Mouse (Mus musculus): ENCODE results near the gene Gm525. TPM values are rescaled to one million over a fixed set of nuclear protein-coding genes. Genes with fewer than 3 reads are reported as not detected.
"Not testable (repeated sequence)": the region's sequence is repeated elsewhere in the genome, so short reads cannot be mapped to it uniquely, and the experiment has no call there.

Gm525 gene
- not detected in 2 replicates for polyA plus RNA-seq (2015; fragmentation: Nextera tagmentation; extraction: Ambion mirVana)

GRCm38 (mm10) chr11:89073541-89073940, at the start of gene Gm525:
TSS of gene Gm525 (plus strand) at chr11:89073841.
- Histone ChIP-seq H3K9ac (no peak within 1 kb of the TSS), H3K9me3 (no peaks in the 10 kb centered on the region), H3K36me3 (no peaks in the 10 kb centered on the region), H3K27ac (no peak within 1 kb of the TSS), H3K27me3 (0 out of 2 replicates have a peak, but pooled peaks cover 2% of the 10 kb centered on the region), H3K4me3 (no peak within 1 kb of the TSS), H3K4me2 (no peak within 1 kb of the TSS), H3K4me1 (replicated peaks) (no peaks in the 10 kb centered on the region; the same call in 1 of the 2 replicates)
- 86% methylated on average over 8 of the region's 8 CpGs for WGBS
- ATAC-seq (ENCODE audit: low FRiP score): no peak

- Histone ChIP-seq H3K9ac (no peak overlapping the region), H3K27me3 (no peaks in the 10 kb centered on the region), H3K4me1 (replicated peaks) (no peaks in the 10 kb centered on the region; the same call in 1 of the 2 replicates), H3K4me2 (no peak overlapping the region), H3K27ac (peak overlapping the region; percentile 35; the same call in 1 of the 2 replicates), H3K36me3 (no peaks in the 10 kb centered on the region), H3K4me3 (no peak overlapping the region), H3K9me3 (no peaks in the 10 kb centered on the region)
- 65% methylated on average over 11 of the region's 11 CpGs for WGBS
- no peak for ATAC-seq (ENCODE audit: low FRiP score)
Observed at GRCm38 (mm10) chr11:89024181-89024881, 49.3 kb upstream of the Gm525 start.

- H3K27me3 ChIP-seq: no peaks in the 10 kb centered on the region
- 82% methylated on average over 3 of the region's 3 CpGs for WGBS
- H3K36me3 ChIP-seq: no peaks in the 10 kb centered on the region
Observed at GRCm38 (mm10) chr11:89025603-89026002, 48.0 kb upstream of the Gm525 start.

GRCm38 (mm10) chr11:89026117-89026516, 47.5 kb upstream of the Gm525 start:
- H3K4me2 ChIP-seq: no peak overlapping the region
- H3K27me3 ChIP-seq: no peaks in the 10 kb centered on the region
- H3K36me3 ChIP-seq: no peaks in the 10 kb centered on the region
- 97% methylated on average over 3 of the region's 3 CpGs for WGBS
- no peaks in the 10 kb centered on the region; the same call in 1 of the 2 replicates for H3K4me1 ChIP-seq (replicated peaks)
- no peak for ATAC-seq (ENCODE audit: low FRiP score)
- no peak overlapping the region for H3K4me3 ChIP-seq
- no peaks in the 10 kb centered on the region for H3K9me3 ChIP-seq
- no peak overlapping the region for H3K9ac ChIP-seq
- H3K27ac ChIP-seq: no peak overlapping the region

More at GRCm38 (mm10) chr11:89025603-89026002, 48.0 kb upstream of the Gm525 start:
- Histone ChIP-seq H3K4me2 (no peak overlapping the region), H3K9ac (no peak overlapping the region), H3K4me3 (no peak overlapping the region), H3K27ac (no peak overlapping the region), H3K9me3 (no peaks in the 10 kb centered on the region), H3K4me1 (replicated peaks) (no peaks in the 10 kb centered on the region; the same call in 1 of the 2 replicates)
- no peak for ATAC-seq (ENCODE audit: low FRiP score)

- Histone ChIP-seq H3K4me1 (replicated peaks) (no peaks in the 10 kb centered on the region; the same call in 1 of the 2 replicates), H3K27ac (no peak overlapping the region), H3K9ac (no peak overlapping the region), H3K27me3 (no peaks in the 10 kb centered on the region), H3K9me3 (no peaks in the 10 kb centered on the region), H3K4me3 (no peak overlapping the region), H3K36me3 (no peaks in the 10 kb centered on the region; the same call in 1 of the 2 replicates), H3K4me2 (no peak overlapping the region)
- ATAC-seq (ENCODE audit: low FRiP score): no peak
- 71% methylated on average over 10 of the region's 10 CpGs for WGBS
Observed at GRCm38 (mm10) chr11:89027955-89028361, 45.7 kb upstream of the Gm525 start.

GRCm38 (mm10) chr11:89028871-89029405, 44.7 kb upstream of the Gm525 start:
- no peak for ATAC-seq (ENCODE audit: low FRiP score)
- H3K4me1 ChIP-seq (replicated peaks): no peaks in the 10 kb centered on the region; the same call in 1 of the 2 replicates
- no peaks in the 10 kb centered on the region for H3K27me3 ChIP-seq
- H3K4me3 ChIP-seq: no peak overlapping the region
- no peak overlapping the region for H3K4me2 ChIP-seq
- H3K9me3 ChIP-seq: no peaks in the 10 kb centered on the region
- H3K9ac ChIP-seq: no peak overlapping the region
- 64% methylated on average over 10 of the region's 10 CpGs for WGBS
- peaks cover 4% of the 10 kb centered on the region; the same call in 1 of the 2 replicates for H3K36me3 ChIP-seq
- H3K27ac ChIP-seq: no peak overlapping the region

- Histone ChIP-seq H3K4me2 (no peak overlapping the region), H3K9ac (no peak overlapping the region), H3K9me3 (no peaks in the 10 kb centered on the region), H3K27me3 (no peaks in the 10 kb centered on the region), H3K27ac (no peak overlapping the region), H3K36me3 (peaks cover 14% of the 10 kb centered on the region), H3K4me3 (no peak overlapping the region), H3K4me1 (replicated peaks) (no peaks in the 10 kb centered on the region)
- ATAC-seq (ENCODE audit: low FRiP score): no peak
- 79% methylated on average over 6 of the region's 6 CpGs for WGBS
Observed at GRCm38 (mm10) chr11:89030552-89030951, 43.1 kb upstream of the Gm525 start.

GRCm38 (mm10) chr11:89031189-89031588, 42.5 kb upstream of the Gm525 start:
- no peak for ATAC-seq (ENCODE audit: low FRiP score)
- no peak overlapping the region for H3K27ac ChIP-seq
- no peaks in the 10 kb centered on the region for H3K4me1 ChIP-seq (replicated peaks)

GRCm38 (mm10) chr11:89034592-89034991, 39.0 kb upstream of the Gm525 start:
- Histone ChIP-seq H3K9ac (no peak overlapping the region), H3K27ac (no peak overlapping the region), H3K9me3 (no peaks in the 10 kb centered on the region), H3K4me1 (replicated peaks) (no peaks in the 10 kb centered on the region), H3K27me3 (no peaks in the 10 kb centered on the region), H3K4me2 (no peak overlapping the region), H3K4me3 (no peak overlapping the region), H3K36me3 (peaks cover 32% of the 10 kb centered on the region)
- ATAC-seq (ENCODE audit: low FRiP score): no peak

More at GRCm38 (mm10) chr11:89031189-89031588, 42.5 kb upstream of the Gm525 start:
- 84% methylated on average over 1 of the region's 1 CpGs for WGBS
- no peak overlapping the region for H3K9ac ChIP-seq
- no peaks in the 10 kb centered on the region for H3K9me3 ChIP-seq
- no peak overlapping the region for H3K4me2 ChIP-seq
- H3K4me3 ChIP-seq: no peak overlapping the region
- H3K36me3 ChIP-seq: peaks cover 14% of the 10 kb centered on the region
- no peaks in the 10 kb centered on the region for H3K27me3 ChIP-seq

- WGBS: 85% methylated on average over 3 of the region's 3 CpGs
- H3K4me1 ChIP-seq (replicated peaks): no peaks in the 10 kb centered on the region
- H3K27ac ChIP-seq: no peak overlapping the region
- no peaks in the 10 kb centered on the region for H3K27me3 ChIP-seq
- no peaks in the 10 kb centered on the region for H3K9me3 ChIP-seq
- H3K36me3 ChIP-seq: peaks cover 42% of the 10 kb centered on the region
- no peak overlapping the region for H3K4me3 ChIP-seq
- no peak overlapping the region for H3K4me2 ChIP-seq
- no peak overlapping the region for H3K9ac ChIP-seq
- no peak for ATAC-seq (ENCODE audit: low FRiP score)
Observed at GRCm38 (mm10) chr11:89035552-89035951, 38.1 kb upstream of the Gm525 start.

GRCm38 (mm10) chr11:89038496-89038895, 35.1 kb upstream of the Gm525 start:
- Histone ChIP-seq H3K4me1 (replicated peaks) (no peaks in the 10 kb centered on the region), H3K4me2 (no peak overlapping the region), H3K36me3 (peaks cover 68% of the 10 kb centered on the region), H3K27me3 (no peaks in the 10 kb centered on the region), H3K9me3 (no peaks in the 10 kb centered on the region), H3K4me3 (no peak overlapping the region), H3K9ac (no peak overlapping the region), H3K27ac (no peak overlapping the region)
- 95% methylated on average over 6 of the region's 6 CpGs for WGBS
- ATAC-seq (ENCODE audit: low FRiP score): no peak

GRCm38 (mm10) chr11:89039325-89039724, 34.3 kb upstream of the Gm525 start:
- Histone ChIP-seq H3K27me3 (no peaks in the 10 kb centered on the region), H3K9me3 (no peaks in the 10 kb centered on the region), H3K4me2 (no peak overlapping the region), H3K4me3 (no peak overlapping the region), H3K36me3 (peaks cover 69% of the 10 kb centered on the region), H3K4me1 (replicated peaks) (no peaks in the 10 kb centered on the region), H3K27ac (no peak overlapping the region), H3K9ac (no peak overlapping the region)
- ATAC-seq (ENCODE audit: low FRiP score): no peak
- WGBS: 32% methylated on average over 3 of the region's 3 CpGs

GRCm38 (mm10) chr11:89041073-89041472, 32.6 kb upstream of the Gm525 start:
- not testable (repeated sequence) for H3K4me1 ChIP-seq (replicated peaks); H3K9me3 ChIP-seq; H3K9ac ChIP-seq; H3K4me2 ChIP-seq; H3K27me3 ChIP-seq; ATAC-seq (ENCODE audit: low FRiP score); H3K4me3 ChIP-seq; H3K27ac ChIP-seq
- peaks cover 79% of the 10 kb centered on the region for H3K36me3 ChIP-seq
- 96% methylated on average over 6 of the region's 7 CpGs for WGBS
